Comparison of ENCODE assay signal across 8 mouse cellular contexts in genomic region chr2:25501593-25502486, GRCm38 (mm10). TPM values are rescaled to one million over a fixed set of nuclear protein-coding genes. Genes with fewer than 3 reads are reported as not detected.
A peak's percentile ranks its signal among the peaks of the same experiment; 100 is the strongest.
DNase-seq lines count a peak whose midpoint lies in the region; ATAC-seq lines count a peak whose summit lies in the region.

TSS of gene C8g (minus strand) at chr2:25501719.

- peak within 1 kb of the TSS; percentile 64 for H3K4me3 ChIP-seq in heart, embryonic 15.5 days
- H3K4me3 ChIP-seq in embryonic facial prominence, embryonic 14.5 days (ENCODE audit: low read depth, low read length) = peak within 1 kb of the TSS; percentile 76
- H3K4me3 ChIP-seq in limb, embryonic 12.5 days (replicated peaks) = peak within 1 kb of the TSS; percentile 83

- peaks cover 21% of the 10 kb centered on the region for H3K36me3 ChIP-seq in heart, embryonic 15.5 days
- peaks cover 32% of the 10 kb centered on the region for H3K36me3 ChIP-seq in embryonic facial prominence, embryonic 14.5 days (ENCODE audit: control insufficient read depth, insufficient read depth, low read length)
- H3K36me3 ChIP-seq in limb, embryonic 12.5 days = peaks cover 33% of the 10 kb centered on the region

- peak within 1 kb of the TSS; percentile 51 for H3K27ac ChIP-seq in heart, embryonic 15.5 days
- H3K27ac ChIP-seq in embryonic facial prominence, embryonic 14.5 days (replicated peaks; ENCODE audit: low read depth, low read length) = peak within 1 kb of the TSS; percentile 66
- H3K27ac ChIP-seq in limb, embryonic 12.5 days = peak within 1 kb of the TSS; percentile 60; the same call in 1 of the 2 replicates

- peak within 1 kb of the TSS; percentile 91 for H3K4me2 ChIP-seq in heart, embryonic 15.5 days
- peak within 1 kb of the TSS; percentile 94 for H3K4me2 ChIP-seq in embryonic facial prominence, embryonic 14.5 days (ENCODE audit: low read depth, low read length)
- peak within 1 kb of the TSS; percentile 92 for H3K4me2 ChIP-seq in limb, embryonic 12.5 days

- no peak for DNase-seq in heart, adult 18-20 months
- DNase-seq in ES-CJ7 (ENCODE audit: low read depth, low spot score) = peak; percentile 39
- no peak for DNase-seq in embryonic facial prominence, embryonic 14.5 days (ENCODE audit: low spot score)
- peak; percentile 13 for DNase-seq in retina, embryonic 14.5 days (ENCODE audit: low spot score)
- no peak for DNase-seq in right cerebral cortex, postnatal 25 days
- DNase-seq in layer of hippocampus, postnatal 14 days (ENCODE audit: low spot score in 2 of 2) = no peak

- H3K4me1 ChIP-seq in heart, embryonic 15.5 days (replicated peaks) = peaks cover 20% of the 10 kb centered on the region
- H3K4me1 ChIP-seq in embryonic facial prominence, embryonic 14.5 days (ENCODE audit: control insufficient read depth, insufficient read depth, low read length) = peaks cover 9% of the 10 kb centered on the region
- peaks cover 15% of the 10 kb centered on the region for H3K4me1 ChIP-seq in limb, embryonic 12.5 days (replicated peaks)

- peak within 1 kb of the TSS; percentile 91 for H3K9ac ChIP-seq in heart, embryonic 15.5 days
- peak within 1 kb of the TSS; percentile 93 for H3K9ac ChIP-seq in embryonic facial prominence, embryonic 14.5 days (ENCODE audit: low read depth, low read length)
- H3K9ac ChIP-seq in limb, embryonic 12.5 days (replicated peaks) = peak within 1 kb of the TSS; percentile 92

- ATAC-seq in heart, embryonic 15.5 days (replicated peaks; ENCODE audit: insufficient number of reproducible peaks, insufficient read depth, low FRiP score, low read depth) = no peak
- no peak for ATAC-seq in embryonic facial prominence, embryonic 14.5 days (ENCODE audit: low read depth)
- no peak for ATAC-seq in limb, embryonic 12.5 days (ENCODE audit: insufficient number of reproducible peaks, insufficient read depth, low FRiP score, low TSS enrichment, low read depth)

- no peaks in the 10 kb centered on the region for H3K27me3 ChIP-seq in heart, embryonic 15.5 days
- H3K27me3 ChIP-seq in embryonic facial prominence, embryonic 14.5 days (replicated peaks; ENCODE audit: control insufficient read depth, insufficient read depth, low read length) = no peaks in the 10 kb centered on the region
- no peaks in the 10 kb centered on the region for H3K27me3 ChIP-seq in limb, embryonic 12.5 days

- no peaks in the 10 kb centered on the region for H3K9me3 ChIP-seq in heart, embryonic 15.5 days (replicated peaks)
- H3K9me3 ChIP-seq in embryonic facial prominence, embryonic 14.5 days (ENCODE audit: control insufficient read depth, low read length) = no peaks in the 10 kb centered on the region
- H3K9me3 ChIP-seq in limb, embryonic 12.5 days = no peaks in the 10 kb centered on the region

- 75% methylated on average over 20 of the region's 20 CpGs for WGBS in heart, embryonic 15.5 days
- 77% methylated on average over 19 of the region's 20 CpGs for WGBS in embryonic facial prominence, embryonic 14.5 days
- 77% methylated on average over 20 of the region's 20 CpGs for WGBS in limb, embryonic 12.5 days

RNA-seq across cellular contexts. Expression of gene C8g, which starts in this region (rescaled TPM):
- polyA plus RNA-seq in heart, embryonic 15.5 days (2015; fragmentation: Nextera tagmentation; extraction: Ambion mirVana) = 3.5 and 5.0 TPM in 2 replicates
- total RNA-seq in heart, adult 18-20 months (2021) = 1 to 10 TPM; 1.1 to 2.3 TPM
- 5.0 and 5.1 TPM in 2 replicates for polyA plus RNA-seq in embryonic facial prominence, embryonic 14.5 days (2014; fragmentation: Nextera tagmentation; extraction: Ambion mirVana)
- polyA plus RNA-seq in limb, embryonic 12.5 days (2016; fragmentation: Nextera tagmentation; extraction: Ambion mirVana) = 4.0 and 6.1 TPM in 2 replicates
- 1 to 10 TPM; 1.5 to 1.7 TPM for total RNA-seq in layer of hippocampus, postnatal 14 days (2021)

Comparison
In these comparisons a context has a peak if more than half of its experiments do, and no peak if none do; other contexts are left out.
1. DNase-seq: peak in ES-CJ7 (single experiment) and retina, embryonic 14.5 days (single experiment); none in heart, adult 18-20 months (0 of 2), embryonic facial prominence, embryonic 14.5 days (single experiment), right cerebral cortex, postnatal 25 days (single experiment) and layer of hippocampus, postnatal 14 days (0 of 2).
2. Peak in every context shown above with its lines, with median percentiles within 50 percentile points of each other: H3K27ac ChIP-seq, H3K4me2 ChIP-seq, H3K4me3 ChIP-seq and H3K9ac ChIP-seq.